Mouse (Mus musculus) neural tube, embryonic 11.5 days (tissue): ENCODE measurements at regions not wholly inside any gene's neighbourhood (a gene's known extent, or its start where the extent isn't known, plus 50 kb on each side); places are given as distances from the start of the nearest gene placed in this dataset.

Experiments used
- ATAC-seq: fragments of 200-750 bp; cut with Nextera tagmentation; 2 replicates; pipeline ENCODE4 v1.8.0; 2017; ENCODE audit warnings: moderate number of reproducible peaks, mild to moderate bottlenecking, moderate TSS enrichment, moderate library complexity; ENCODE audit not compliant: insufficient read depth, low FRiP score, low TSS enrichment
- DNase-seq: peaks from one replicate; pipeline ENCODE4 v3.0.0-alpha.2; 2015; ENCODE audit warnings: low spot score
- H3K27ac ChIP-seq: fragments of 300-500 bp; sonication (generic); 2 replicates; pipeline ENCODE4 v1.5.1; 2014; ENCODE audit warnings: low read depth, mild to moderate bottlenecking, low read length
- H3K27me3 ChIP-seq: fragments of 300-500 bp; sonication (generic); 2 replicates; pipeline ENCODE4 v1.6.1; 2014; ENCODE audit warnings: mild to moderate bottlenecking, low read length, mixed read lengths; ENCODE audit not compliant: control insufficient read depth, insufficient read depth
- H3K36me3 ChIP-seq: fragments of 300-500 bp; sonication (generic); 2 replicates; pipeline ENCODE4 v1.6.1; 2014; ENCODE audit warnings: mild to moderate bottlenecking, low read length, moderate library complexity, mixed read lengths; ENCODE audit not compliant: control insufficient read depth, insufficient read depth
- H3K4me1 ChIP-seq: fragments of 300-500 bp; sonication (generic); 2 replicates; pipeline ENCODE4 v1.6.1; 2014; ENCODE audit warnings: low read length, mixed read lengths; ENCODE audit not compliant: control insufficient read depth, insufficient read depth
- H3K4me2 ChIP-seq: fragments of 300-500 bp; sonication (generic); 2 replicates; pipeline ENCODE4 v1.6.1; 2014; ENCODE audit warnings: low read depth, mild to moderate bottlenecking, moderate library complexity
- H3K4me3 ChIP-seq: fragments of 300-500 bp; sonication (generic); 2 replicates; pipeline ENCODE4 v1.5.1; 2014; ENCODE audit warnings: low read depth, low read length
- H3K9ac ChIP-seq: fragments of 300-500 bp; sonication (generic); 2 replicates; pipeline ENCODE4 v1.6.1; 2014; ENCODE audit warnings: mild to moderate bottlenecking, low read length
- H3K9me3 ChIP-seq: fragments of 300-500 bp; sonication (generic); 2 replicates; pipeline ENCODE4 v1.6.1; 2016; ENCODE audit warnings: low read length; ENCODE audit not compliant: control insufficient read depth
- WGBS: fragments of 180-500 bp; shearing (Covaris S2); extraction: QIAGEN DNeasy Blood & Tissue Kit; methylation state at CpG from one replicate; pipeline ENCODE4 v1.1.7; 2014; 5-methylcytosine and 5-hydroxymethylcytosine counted together

- H3K4me1 ChIP-seq = no peaks in the 10 kb centered on the region
- no peaks in the 10 kb centered on the region for H3K36me3 ChIP-seq
- H3K9ac ChIP-seq = no peak overlapping the region
- DNase-seq = no peak
- no peak overlapping the region for H3K4me2 ChIP-seq
- WGBS = 76% methylated on average over 5 of the region's 5 CpGs
- no peak overlapping the region for H3K4me3 ChIP-seq
- H3K27me3 ChIP-seq = no peaks in the 10 kb centered on the region
- no peaks in the 10 kb centered on the region for H3K9me3 ChIP-seq
- no peak overlapping the region for H3K27ac ChIP-seq
- ATAC-seq = no peak
Measured at GRCm38 (mm10) chr17:7619641-7620040, 207.5 kb downstream of the Fndc1 start.

- no peak for ATAC-seq
- 80% methylated on average over 11 of the region's 11 CpGs for WGBS
Measured at GRCm38 (mm10) chr17:7608046-7608445, 219.1 kb downstream of the Fndc1 start.

GRCm38 (mm10) chr17:7607431-7607830, 219.7 kb downstream of the Fndc1 start:
- WGBS = 83% methylated on average over 4 of the region's 4 CpGs
- no peak overlapping the region for H3K4me3 ChIP-seq
- H3K9ac ChIP-seq = no peak overlapping the region
- no peak for ATAC-seq
- H3K27me3 ChIP-seq = no peaks in the 10 kb centered on the region
- no peaks in the 10 kb centered on the region for H3K9me3 ChIP-seq
- no peak for DNase-seq
- H3K27ac ChIP-seq = no peak overlapping the region
- no peaks in the 10 kb centered on the region for H3K4me1 ChIP-seq
- no peaks in the 10 kb centered on the region for H3K36me3 ChIP-seq
- no peak overlapping the region for H3K4me2 ChIP-seq

More at GRCm38 (mm10) chr17:7608046-7608445, 219.1 kb downstream of the Fndc1 start:
- no peaks in the 10 kb centered on the region for H3K4me1 ChIP-seq
- H3K4me3 ChIP-seq = no peak overlapping the region
- H3K27me3 ChIP-seq = no peaks in the 10 kb centered on the region
- no peak overlapping the region for H3K9ac ChIP-seq
- no peak for DNase-seq
- no peaks in the 10 kb centered on the region for H3K9me3 ChIP-seq
- no peak overlapping the region for H3K27ac ChIP-seq
- no peak overlapping the region for H3K4me2 ChIP-seq
- no peaks in the 10 kb centered on the region for H3K36me3 ChIP-seq

- Histone ChIP-seq H3K4me3 (no peak overlapping the region), H3K27ac (no peak overlapping the region), H3K9me3 (no peaks in the 10 kb centered on the region), H3K36me3 (no peaks in the 10 kb centered on the region), H3K4me2 (no peak overlapping the region), H3K9ac (no peak overlapping the region), H3K4me1 (no peaks in the 10 kb centered on the region), H3K27me3 (no peaks in the 10 kb centered on the region)
- peak; percentile 14 for DNase-seq
- 43% methylated on average over 5 of the region's 5 CpGs for WGBS
- ATAC-seq = no peak
Measured at GRCm38 (mm10) chr17:7604813-7605504, 219.7 kb upstream of the Unc93a2 start.

- no peaks in the 10 kb centered on the region for H3K27me3 ChIP-seq
- no peak overlapping the region for H3K9ac ChIP-seq
- H3K4me3 ChIP-seq = no peak overlapping the region
- 92% methylated on average over 3 of the region's 3 CpGs for WGBS
- no peaks in the 10 kb centered on the region for H3K4me1 ChIP-seq
- no peak overlapping the region for H3K4me2 ChIP-seq
- ATAC-seq (no peak), DNase-seq (no peak)
- no peak overlapping the region for H3K27ac ChIP-seq
- H3K36me3 ChIP-seq = no peaks in the 10 kb centered on the region
- H3K9me3 ChIP-seq = no peaks in the 10 kb centered on the region
Measured at GRCm38 (mm10) chr17:7604096-7604495, 218.8 kb upstream of the Unc93a2 start.

- Histone ChIP-seq H3K9ac (no peak overlapping the region), H3K4me1 (no peaks in the 10 kb centered on the region), H3K9me3 (no peaks in the 10 kb centered on the region), H3K4me2 (no peak overlapping the region), H3K27ac (no peak overlapping the region), H3K4me3 (no peak overlapping the region), H3K27me3 (no peaks in the 10 kb centered on the region), H3K36me3 (no peaks in the 10 kb centered on the region)
- DNase-seq (no peak), ATAC-seq (no peak)
- WGBS = 74% methylated on average over 2 of the region's 2 CpGs
Measured at GRCm38 (mm10) chr17:7600555-7600954, 215.3 kb upstream of the Unc93a2 start.

GRCm38 (mm10) chr17:7597481-7597880, 212.2 kb upstream of the Unc93a2 start:
- H3K27ac ChIP-seq = no peak overlapping the region
- H3K9me3 ChIP-seq = no peaks in the 10 kb centered on the region
- H3K27me3 ChIP-seq = no peaks in the 10 kb centered on the region
- no peaks in the 10 kb centered on the region for H3K36me3 ChIP-seq
- no peak for ATAC-seq
- no peak overlapping the region for H3K4me3 ChIP-seq
- no peak overlapping the region for H3K9ac ChIP-seq
- no peaks in the 10 kb centered on the region for H3K4me1 ChIP-seq
- 61% methylated on average over 2 of the region's 2 CpGs for WGBS
- no peak for DNase-seq
- H3K4me2 ChIP-seq = no peak overlapping the region

GRCm38 (mm10) chr17:7594801-7595200, 209.5 kb upstream of the Unc93a2 start:
- no peak overlapping the region for H3K4me3 ChIP-seq
- ATAC-seq = no peak
- H3K36me3 ChIP-seq = no peaks in the 10 kb centered on the region
- H3K27me3 ChIP-seq = no peaks in the 10 kb centered on the region
- no peak overlapping the region for H3K9ac ChIP-seq
- no peak overlapping the region for H3K27ac ChIP-seq
- 39% methylated on average over 3 of the region's 3 CpGs for WGBS
- no peaks in the 10 kb centered on the region for H3K4me1 ChIP-seq
- DNase-seq = no peak
- H3K9me3 ChIP-seq = no peaks in the 10 kb centered on the region
- H3K4me2 ChIP-seq = no peak overlapping the region

GRCm38 (mm10) chr17:7592491-7592890, 207.2 kb upstream of the Unc93a2 start:
- H3K27ac ChIP-seq = no peak overlapping the region
- no peak for DNase-seq
- H3K4me1 ChIP-seq = no peaks in the 10 kb centered on the region
- H3K4me3 ChIP-seq = no peak overlapping the region
- ATAC-seq = no peak
- WGBS = 89% methylated on average over 4 of the region's 4 CpGs
- no peak overlapping the region for H3K4me2 ChIP-seq
- no peaks in the 10 kb centered on the region for H3K9me3 ChIP-seq
- no peaks in the 10 kb centered on the region for H3K27me3 ChIP-seq
- H3K9ac ChIP-seq = no peak overlapping the region
- no peaks in the 10 kb centered on the region for H3K36me3 ChIP-seq
